Mouse (Mus musculus): ENCODE measurements around the gene Skint1.
"Not testable (repeated sequence)": the region's sequence is repeated elsewhere in the genome, so short reads cannot be mapped to it uniquely, and the experiment has no call there.

Skint1 gene

DNA sequence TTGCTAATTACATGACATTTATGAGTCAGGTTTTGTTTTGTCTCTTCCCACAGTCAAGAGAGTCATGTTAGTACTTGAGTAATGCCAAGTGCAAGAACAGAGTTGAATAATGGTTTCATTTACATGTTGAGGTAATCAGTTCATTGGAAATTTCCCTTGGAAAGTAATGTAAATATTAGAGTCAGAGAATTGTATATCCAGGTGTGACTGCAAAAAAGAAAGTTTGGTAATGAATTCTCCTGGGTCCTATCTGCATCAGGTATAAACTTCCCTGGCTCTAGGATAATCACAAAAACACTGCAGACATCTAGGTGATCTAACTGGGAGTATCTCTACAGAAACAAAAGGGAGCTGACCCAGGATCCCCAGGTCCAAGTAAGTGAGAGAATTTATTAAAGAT lies at the start of gene Skint1:
TSS of gene Skint1 (plus strand) at position 301 of the 400 bp plus-strand sequence.
- no peak for DNase-seq (ENCODE audit: low spot score in 2 of 2)

DNA sequence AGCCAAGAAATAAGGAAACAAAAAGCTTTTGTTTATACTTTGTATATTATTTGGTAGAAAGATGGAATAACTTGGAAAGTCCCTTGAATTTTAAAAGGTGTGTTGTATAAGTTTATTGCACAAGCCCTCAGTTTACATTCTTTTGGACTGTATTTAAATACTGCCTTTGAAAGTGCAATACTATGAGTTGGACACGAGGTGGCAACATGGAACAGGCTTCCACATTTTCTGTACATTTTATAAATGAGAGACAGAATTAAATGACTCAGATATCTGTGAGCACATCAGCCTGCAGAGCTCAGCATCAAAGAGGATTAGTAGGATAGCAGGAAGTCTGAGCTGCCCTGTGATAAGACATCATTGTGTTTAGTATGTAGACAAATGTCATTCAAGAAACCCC lies 44.8 kb upstream of the Skint1 start:
- no peak for DNase-seq (ENCODE audit: low spot score in 2 of 2)

DNA sequence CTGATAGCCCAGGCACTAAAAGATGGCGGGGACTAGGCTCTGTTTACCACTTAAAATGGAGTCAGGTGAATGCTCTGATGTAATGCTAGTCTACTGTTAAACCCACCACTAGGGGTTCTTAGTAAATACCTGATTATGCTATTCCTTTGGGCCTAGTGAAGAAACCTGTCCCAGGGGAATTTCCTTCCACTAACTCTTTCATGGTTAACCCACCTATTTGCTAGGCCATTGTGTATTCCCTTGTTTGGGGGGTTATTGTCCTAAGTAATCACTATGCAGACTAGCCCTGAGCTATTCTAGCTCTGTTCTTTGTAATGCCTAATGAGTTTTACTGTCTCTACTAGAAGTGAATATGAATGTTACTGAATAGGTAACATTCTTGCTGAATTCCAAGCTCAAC lies 42.8 kb upstream of the Skint1 start:
- not testable (repeated sequence) for DNase-seq (ENCODE audit: low spot score in 2 of 2)

GRCm38 (mm10) chr4:111963669-111964068 lies 42.4 kb upstream of the Skint1 start:
- DNase-seq (ENCODE audit: low spot score in 2 of 2), result no peak

DNA sequence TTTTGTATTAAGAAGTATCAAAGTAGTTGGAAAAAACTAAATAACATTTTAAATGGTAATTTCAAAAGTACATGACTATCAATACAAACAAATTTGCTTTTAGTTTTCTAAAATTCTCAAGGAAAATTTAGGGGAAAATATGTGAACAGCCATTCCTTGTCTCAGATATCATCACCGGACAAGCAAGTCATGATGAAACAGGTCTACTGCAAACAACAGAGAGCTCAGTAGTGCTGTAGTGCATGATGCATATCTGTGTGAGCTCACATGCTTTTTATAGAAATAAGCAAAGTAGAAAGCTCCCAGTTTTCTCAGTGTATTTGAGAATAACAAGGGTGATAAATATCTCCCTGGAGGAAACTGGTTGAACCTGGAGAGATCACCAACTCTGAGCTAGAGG lies 33.4 kb upstream of the Skint1 start, which contains the start of gene Skint7:
TSS of gene Skint7 (plus strand) at position 301 of the 400 bp plus-strand sequence.
- no peak for DNase-seq (ENCODE audit: low spot score in 2 of 2)

GRCm38 (mm10) chr4:112071716-112072115 lies 65.6 kb downstream of the Skint1 start, which contains the start of gene Skint4:
Skint4 (plus strand) TSS chr4:112072016.
- no peak for DNase-seq (ENCODE audit: low spot score in 2 of 2)
